Mouse (Mus musculus): ENCODE measurements around the gene Stard13.

The Stard13 gene

GRCm38 (mm10) chr5:151233400-151234031 is at the start of gene Stard13:
Gene Stard13 (minus strand): TSS chr5:151233836.
- peak; percentile 12 for DNase-seq (ENCODE audit: low read depth, low spot score)

- no peak for DNase-seq (ENCODE audit: low read depth, low spot score)
Measured at GRCm38 (mm10) chr5:151279531-151279930, 45.9 kb upstream of the Stard13 start.

- DNase-seq (ENCODE audit: low read depth, low spot score) = no peak
Measured at GRCm38 (mm10) chr5:151277927-151278326, 44.3 kb upstream of the Stard13 start.

GRCm38 (mm10) chr5:151275986-151276385 is 42.4 kb upstream of the Stard13 start:
- no peak for DNase-seq (ENCODE audit: low read depth, low spot score)

- DNase-seq (ENCODE audit: low read depth, low spot score) = no peak
Measured at GRCm38 (mm10) chr5:151274265-151274664, 40.6 kb upstream of the Stard13 start.

- no peak for DNase-seq (ENCODE audit: low read depth, low spot score)
Measured at GRCm38 (mm10) chr5:151270815-151271214, 37.2 kb upstream of the Stard13 start.

GRCm38 (mm10) chr5:151266896-151267634 is 33.4 kb upstream of the Stard13 start:
- DNase-seq (ENCODE audit: low read depth, low spot score) = peak; percentile 6

- no peak for DNase-seq (ENCODE audit: low read depth, low spot score)
Measured at GRCm38 (mm10) chr5:151261558-151261957, 27.9 kb upstream of the Stard13 start.

- peak; percentile 49 for DNase-seq (ENCODE audit: low read depth, low spot score)
Measured at GRCm38 (mm10) chr5:151252213-151252612, 18.6 kb upstream of the Stard13 start.

- DNase-seq (ENCODE audit: low read depth, low spot score) = peak; percentile 14
Measured at GRCm38 (mm10) chr5:151251656-151252055, 18.0 kb upstream of the Stard13 start.

GRCm38 (mm10) chr5:151248671-151249620 is 15.3 kb upstream of the Stard13 start:
- peak; percentile 47 for DNase-seq (ENCODE audit: low read depth, low spot score)

- no peak for DNase-seq (ENCODE audit: low read depth, low spot score)
Measured at GRCm38 (mm10) chr5:151248084-151248483, 14.4 kb upstream of the Stard13 start.

GRCm38 (mm10) chr5:151247115-151247875 is 13.7 kb upstream of the Stard13 start:
- no peak for DNase-seq (ENCODE audit: low read depth, low spot score)

GRCm38 (mm10) chr5:151246287-151246686 is 12.7 kb upstream of the Stard13 start:
- no peak for DNase-seq (ENCODE audit: low read depth, low spot score)

GRCm38 (mm10) chr5:151245571-151245970 is 11.9 kb upstream of the Stard13 start:
- no peak for DNase-seq (ENCODE audit: low read depth, low spot score)

GRCm38 (mm10) chr5:151238730-151239129 is 5.1 kb upstream of the Stard13 start:
- DNase-seq (ENCODE audit: low read depth, low spot score) = no peak

GRCm38 (mm10) chr5:151236411-151236810 is 2.8 kb upstream of the Stard13 start:
- no peak for DNase-seq (ENCODE audit: low read depth, low spot score)

GRCm38 (mm10) chr5:151232576-151233299 is 898 bp downstream of the Stard13 start:
- no peak for DNase-seq (ENCODE audit: low read depth, low spot score)

GRCm38 (mm10) chr5:151231861-151232260 is 1.8 kb downstream of the Stard13 start:
- no peak for DNase-seq (ENCODE audit: low read depth, low spot score)

GRCm38 (mm10) chr5:151231411-151231810 is 2.2 kb downstream of the Stard13 start:
- DNase-seq (ENCODE audit: low read depth, low spot score) = no peak

GRCm38 (mm10) chr5:151230427-151230826 is 3.2 kb downstream of the Stard13 start:
- DNase-seq (ENCODE audit: low read depth, low spot score) = no peak
